Mouse (Mus musculus) E14TG2a.4 (cell line): ENCODE results near the gene Sytl4.

ENCODE experiments used
- CTCF ChIP-seq: conservative IDR thresholded peaks from 2 replicates; pipeline ENCODE4 v1.5.1; 2014; ENCODE audit warnings: low read length
- POU5F1 ChIP-seq: IDR thresholded peaks from 2 replicates; pipeline ENCODE4 v1.6.1; 2014; ENCODE audit warnings: low read length, borderline replicate concordance

DNA sequence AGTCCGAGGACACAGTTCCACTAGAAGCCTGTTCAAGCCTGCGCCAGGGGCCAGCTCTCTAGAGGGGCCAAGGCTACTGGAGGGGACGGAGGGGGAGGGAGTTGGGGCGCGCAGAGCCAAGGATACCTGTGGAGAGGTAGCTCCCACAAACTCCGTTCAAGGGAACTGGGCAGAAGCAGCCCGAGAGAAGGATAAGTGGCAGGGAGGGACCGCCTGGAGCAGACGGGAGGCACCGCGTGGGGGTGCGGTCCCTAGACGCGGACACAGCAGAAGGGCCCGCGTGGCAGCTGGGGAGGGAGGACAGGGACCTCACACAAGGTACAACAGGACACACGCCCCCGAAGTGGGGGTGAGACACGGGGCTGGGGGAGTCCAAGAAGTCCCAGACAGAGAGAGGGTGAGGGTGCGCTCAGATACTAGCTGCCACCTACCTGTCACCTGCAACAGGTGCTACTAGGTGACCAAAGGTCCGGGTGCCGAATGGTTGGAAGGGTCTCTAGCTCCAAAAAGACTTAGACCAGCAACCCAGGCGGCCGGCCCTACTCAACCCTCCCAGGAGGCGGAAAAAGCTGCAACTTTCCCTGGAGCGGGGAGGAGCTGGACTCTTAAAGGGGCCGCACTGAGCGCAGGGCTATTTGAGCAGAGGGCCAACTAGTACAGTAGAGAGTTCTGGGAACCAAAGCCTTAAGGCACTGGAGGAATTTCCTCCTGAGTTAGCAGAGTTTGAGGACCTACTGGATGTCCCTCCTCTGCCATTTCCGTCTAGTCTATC, at the start of gene Sytl4:
- TF ChIP-seq CTCF (no peak), POU5F1 (no peak)
